ENCODE assay signal across 14 mouse cellular contexts in genomic region chr12:57084519-57084918, GRCm38 (mm10).
"Had no signal": no experiment of that assay in that cellular context is flagged by ENCODE, and none has a peak within 500 bp of the region (broad histone marks: within the 10 kb centered on the region; RNA-seq: fewer than 3 reads in every experiment).

No protein-coding gene starts in this region.

- H3K27ac ChIP-seq: kidney, postnatal 0 days; limb, embryonic 12.5 days; liver, embryonic 14.5 days had no signal

- H3K9ac ChIP-seq: limb, embryonic 12.5 days; liver, embryonic 14.5 days had no signal

- H3K9me3 ChIP-seq: limb, embryonic 12.5 days had no signal

- H3K4me2 ChIP-seq: limb, embryonic 12.5 days had no signal

- H3K4me3 ChIP-seq: limb, embryonic 12.5 days had no signal

- H3K27me3 ChIP-seq: limb, embryonic 12.5 days had no signal

- ATAC-seq: intestine, postnatal 0 days had no signal

- DNase-seq: kidney, adult 9 months; kidney, postnatal 36 days; layer of hippocampus, adult 9-11 months; layer of hippocampus, postnatal 36 days; lung, adult 18-20 months; retina, postnatal 1 day; right cerebral cortex, postnatal 4 days; spleen, adult 18-20 months; thymus, adult 18-20 months; thymus, postnatal 14 days had no signal

- H3K36me3 ChIP-seq: limb, embryonic 12.5 days had no signal
